Mouse (Mus musculus) heart, adult 2 months (tissue): ENCODE results near the gene Fermt2. TPM values are rescaled to one million over a fixed set of nuclear protein-coding genes. Genes with fewer than 3 reads are reported as not detected.

Experiments
- DNase-seq, 2 experiments: peaks; one replicate each; pipeline ENCODE4 v3.0.0; 2021
- H3K27ac ChIP-seq: fragments of 200-600 bp; 2 replicates; pipeline ENCODE4 v1.8.1; 2022
- H3K27me3 ChIP-seq: fragments of 200-500 bp; 2 replicates; pipeline ENCODE4 v1.6.1; 2012; ENCODE audit warnings: mild to moderate bottlenecking, low read length, inconsistent platforms, mixed read lengths; ENCODE audit not compliant: control insufficient read depth, insufficient read depth
- H3K36me3 ChIP-seq: fragments of 200-500 bp; 2 replicates; pipeline ENCODE4 v1.6.1; 2012; ENCODE audit warnings: low read length, inconsistent platforms; ENCODE audit not compliant: control insufficient read depth, insufficient read depth
- H3K4me1 ChIP-seq: fragments of 200-500 bp; 2 replicates; pipeline ENCODE4 v1.6.1; 2011; ENCODE audit warnings: low read length; ENCODE audit not compliant: control insufficient read depth, insufficient read depth
- H3K4me3 ChIP-seq: fragments of 200-600 bp; 2 replicates; pipeline ENCODE4 v1.8.1; 2022
- H3K79me2 ChIP-seq: fragments of 200-500 bp; replicated peaks from 2 replicates; pipeline ENCODE4 v1.6.1; 2012; ENCODE audit warnings: mild to moderate bottlenecking, inconsistent platforms, low read length, moderate library complexity, mixed read lengths; ENCODE audit not compliant: control insufficient read depth, insufficient read depth
- H3K9ac ChIP-seq: fragments of 200-500 bp; 2 replicates; pipeline ENCODE4 v1.6.1; 2012; ENCODE audit warnings: low read depth, mild to moderate bottlenecking, control low read depth, inconsistent platforms, low read length, mixed read lengths
- CTCF ChIP-seq: fragments of 200-600 bp; IDR thresholded peaks from 2 replicates; pipeline ENCODE4 v1.8.1; 2022; ENCODE audit warnings: antibody characterized with exemption, mild to moderate bottlenecking, moderate library complexity
- EP300 ChIP-seq: fragments of 200-500 bp; IDR thresholded peaks from 2 replicates; pipeline ENCODE4 v1.6.1; 2011; ENCODE audit warnings: low read depth, low read length, control low read depth; ENCODE audit not compliant: insufficient read depth
- POLR2A ChIP-seq: fragments of 200-500 bp; IDR thresholded peaks from 2 replicates; pipeline ENCODE4 v1.6.1; 2011; ENCODE audit warnings: mild to moderate bottlenecking, low read depth, low read length, control low read depth; ENCODE audit not compliant: insufficient read depth
- WGBS: fragments of 180-500 bp; shearing (Covaris S2); methylation state at CpG from one replicate; pipeline ENCODE4 v1.1.7; 2018; 5-methylcytosine and 5-hydroxymethylcytosine counted together
- intact Hi-C: fragments of 180-260 bp; cut with DNase I; formaldehyde crosslinking; loops from one replicate; pipeline ENCODE4 v1.15.1; 2025
- polyA plus RNA-seq: library from polyadenylated mRNA; depleted of rRNA; stranded (reverse); fragments of >200 nt; gene quantifications from 2 replicates; pipeline ENCODE4 v1.2.3, GENCODE M21; 2012
- total RNA-seq, 2 experiments: library from RNA; stranded (reverse); gene quantifications; 2 replicates each; pipeline ENCODE4 v1.2.3; 2021

Fermt2 gene
- total and polyA plus RNA-seq, 3 experiments, result 80.7 to 250 (median 230) TPM

GRCm38 (mm10) chr14:45464036-45465035, 65.6 kb downstream of the Fermt2 start:
- peaks cover 22% of the 10 kb centered on the region for H3K36me3 ChIP-seq
- no peaks in the 10 kb centered on the region for H3K27me3 ChIP-seq
- no peak overlapping the region for H3K4me3 ChIP-seq
- 56% methylated on average over 19 of the region's 19 CpGs for WGBS
- DNase-seq, result no peak
- intact Hi-C loops, result no loop called here
- no peak overlapping the region for H3K9ac ChIP-seq
- peaks cover 12% of the 10 kb centered on the region for H3K4me1 ChIP-seq
- TF ChIP-seq POLR2A (no peak), EP300 (no peak), CTCF (no peak)
- H3K27ac ChIP-seq, result peak overlapping the region; percentile 74
- H3K79me2 ChIP-seq, result no peaks in the 10 kb centered on the region; the same call in 1 of the 2 replicates

GRCm38 (mm10) chr14:45463599-45463998, 66.3 kb downstream of the Fermt2 start:
- Histone ChIP-seq H3K4me3 (no peak overlapping the region), H3K27ac (peak overlapping the region; percentile 74), H3K9ac (no peak overlapping the region), H3K4me1 (peaks cover 12% of the 10 kb centered on the region), H3K27me3 (no peaks in the 10 kb centered on the region), H3K36me3 (peaks cover 20% of the 10 kb centered on the region), H3K79me2 (no peaks in the 10 kb centered on the region; the same call in 1 of the 2 replicates)
- peak; percentile 60 to 76 for DNase-seq
- TF ChIP-seq EP300 (0 out of 2 replicates have a peak, but pooled peaks have one; percentile 43), POLR2A (no peak)
- intact Hi-C loops, result loop anchor here (2.0 kb wide), 1 partner anchor 77 kb away; no protein-coding TSS in a partner anchor
- 8% methylated on average over 10 of the region's 10 CpGs for WGBS

GRCm38 (mm10) chr14:45462875-45463475, 66.9 kb downstream of the Fermt2 start:
- TF ChIP-seq CTCF (no peak), POLR2A (no peak)
- Histone ChIP-seq H3K4me1 (peaks cover 12% of the 10 kb centered on the region), H3K9ac (no peak overlapping the region), H3K27me3 (no peaks in the 10 kb centered on the region), H3K4me3 (no peak overlapping the region), H3K27ac (peak overlapping the region; percentile 74), H3K36me3 (peaks cover 23% of the 10 kb centered on the region), H3K79me2 (no peaks in the 10 kb centered on the region; the same call in 1 of the 2 replicates)
- intact Hi-C loops, result loop anchor here (2.0 kb wide), 1 partner anchor 78 kb away; no protein-coding TSS in a partner anchor
- DNase-seq, result no peak
- 65% methylated on average over 10 of the region's 10 CpGs for WGBS

- intact Hi-C loops, result loop anchor here (2.0 kb wide), 1 partner anchor 78 kb away; no protein-coding TSS in a partner anchor
- H3K27me3 ChIP-seq, result no peaks in the 10 kb centered on the region
- no peak overlapping the region; the same call in 1 of the 2 replicates for H3K27ac ChIP-seq
- no peak overlapping the region for H3K9ac ChIP-seq
- H3K4me3 ChIP-seq, result no peak overlapping the region
- H3K36me3 ChIP-seq, result peaks cover 28% of the 10 kb centered on the region
- peaks cover 15% of the 10 kb centered on the region for H3K4me1 ChIP-seq
- no peaks in the 10 kb centered on the region for H3K79me2 ChIP-seq
- TF ChIP-seq POLR2A, result no peak
- TF ChIP-seq CTCF, result no peak
- TF ChIP-seq EP300, result no peak
- no peak for DNase-seq
- WGBS, result 73% methylated on average over 6 of the region's 6 CpGs
These were observed 67.5 kb downstream of the Fermt2 start for GRCm38 (mm10) chr14:45462374-45462773.

GRCm38 (mm10) chr14:45461945-45462344, 68.0 kb downstream of the Fermt2 start:
- H3K9ac ChIP-seq, result no peak overlapping the region
- H3K36me3 ChIP-seq, result peaks cover 30% of the 10 kb centered on the region
- WGBS, result 92% methylated on average over 6 of the region's 6 CpGs
- H3K27me3 ChIP-seq, result no peaks in the 10 kb centered on the region
- H3K4me3 ChIP-seq, result no peak overlapping the region
- no peak overlapping the region for H3K27ac ChIP-seq
- H3K4me1 ChIP-seq, result peaks cover 16% of the 10 kb centered on the region
- intact Hi-C loops, result loop anchor here (2.0 kb wide), 1 partner anchor 79 kb away; no protein-coding TSS in a partner anchor
- TF ChIP-seq CTCF (no peak), POLR2A (no peak), EP300 (no peak)
- no peak for DNase-seq
- H3K79me2 ChIP-seq, result no peaks in the 10 kb centered on the region
